Mouse (Mus musculus) heart, adult 2 months (tissue): ENCODE data around the gene Pla2g12b.

Source experiments
- CTCF ChIP-seq: fragments of 200-600 bp; IDR thresholded peaks from 2 replicates; pipeline ENCODE4 v1.8.1; 2022; ENCODE audit warnings: antibody characterized with exemption, mild to moderate bottlenecking, moderate library complexity
- EP300 ChIP-seq: fragments of 200-500 bp; IDR thresholded peaks from 2 replicates; pipeline ENCODE4 v1.6.1; 2011; ENCODE audit warnings: low read depth, low read length, control low read depth; ENCODE audit not compliant: insufficient read depth
- POLR2A ChIP-seq: fragments of 200-500 bp; IDR thresholded peaks from 2 replicates; pipeline ENCODE4 v1.6.1; 2011; ENCODE audit warnings: mild to moderate bottlenecking, low read depth, low read length, control low read depth; ENCODE audit not compliant: insufficient read depth

GRCm38 (mm10) chr10:59378728-59379127 is 24.7 kb upstream of the Pla2g12b start:
- TF ChIP-seq POLR2A (no peak), CTCF (peak; percentile 52), EP300 (no peak)
